Mouse (Mus musculus) MEL (cell line): ENCODE measurements at regions not wholly inside any gene's neighbourhood (a gene's known extent, or its start where the extent isn't known, plus 50 kb on each side); places are given as distances from the start of the nearest gene placed in this dataset.

ENCODE experiments used
- CHD2 ChIP-seq: IDR thresholded peaks from 2 replicates; pipeline ENCODE4 v1.6.1; 2011; ENCODE audit warnings: low read length, improper control_type of control experiment
- CTCF ChIP-seq, 3 experiments: IDR thresholded peaks in 2 of 3; conservative IDR thresholded peaks in 1 of 3; 2 replicates each; pipeline ENCODE4 v1.5.1; 2011 to 2012; ENCODE audit warnings: low read length in 3 of 3, low read depth in 2 of 3, mild to moderate bottlenecking in 2 of 3, improper control_type of control experiment in 1 of 3, inconsistent platforms in 1 of 3, mixed read lengths in 1 of 3, moderate library complexity in 1 of 3; ENCODE audit not compliant: control insufficient read depth in 1 of 3, insufficient read depth in 1 of 3, poor library complexity in 1 of 3, severe bottlenecking in 1 of 3
- EP300 ChIP-seq, 2 experiments: IDR thresholded peaks; 2 replicates each; pipeline ENCODE4 v1.6.1; 2011; ENCODE audit warnings: improper control_type of control experiment in 2 of 2, low read length in 2 of 2, low read depth in 1 of 2, mild to moderate bottlenecking in 1 of 2
- ETS1 ChIP-seq: IDR thresholded peaks from 2 replicates; pipeline ENCODE4 v1.6.1; 2012; ENCODE audit warnings: low read depth, mild to moderate bottlenecking, inconsistent platforms, low read length, improper control_type of control experiment, moderate library complexity
- KAT2A ChIP-seq: conservative IDR thresholded peaks from 2 replicates; pipeline ENCODE4 v1.6.1; 2012; ENCODE audit warnings: low read depth, low read length, improper control_type of control experiment, inconsistent platforms
- MYB ChIP-seq: IDR thresholded peaks from 2 replicates; pipeline ENCODE4 v1.6.1; 2011; ENCODE audit warnings: mild to moderate bottlenecking, low read depth, low read length, improper control_type of control experiment
- POLR2A ChIP-seq, 2 experiments: IDR thresholded peaks; 2 replicates each; pipeline ENCODE4 v1.6.1; 2011 to 2012; ENCODE audit warnings: low read length in 2 of 2, mild to moderate bottlenecking in 2 of 2, control low read depth in 1 of 2, improper control_type of control experiment in 1 of 2, low read depth in 1 of 2, moderate library complexity in 1 of 2; ENCODE audit not compliant: control insufficient read depth in 1 of 2, insufficient read depth in 1 of 2, poor library complexity in 1 of 2
- POLR2AphosphoS5 ChIP-seq: IDR thresholded peaks from 2 replicates; pipeline ENCODE4 v1.6.1; 2012; ENCODE audit warnings: low read depth, borderline replicate concordance, mild to moderate bottlenecking, inconsistent platforms, low read length, moderate library complexity, mixed read lengths
- RAD21 ChIP-seq: IDR thresholded peaks from 2 replicates; pipeline ENCODE4 v1.6.1; 2011; ENCODE audit warnings: mild to moderate bottlenecking, low read depth, low read length, improper control_type of control experiment
- RCOR1 ChIP-seq: IDR thresholded peaks from 2 replicates; pipeline ENCODE4 v1.6.1; 2012; ENCODE audit warnings: low read depth, mild to moderate bottlenecking, inconsistent platforms, low read length, improper control_type of control experiment
- TAL1 ChIP-seq: IDR thresholded peaks from 2 replicates; pipeline ENCODE4 v1.6.1; 2012; ENCODE audit warnings: mild to moderate bottlenecking, inconsistent platforms, low read length, moderate library complexity, mixed read lengths
- TCF12 ChIP-seq: IDR thresholded peaks from 2 replicates; pipeline ENCODE4 v1.6.1; 2014; ENCODE audit warnings: low read depth, mild to moderate bottlenecking, inconsistent platforms, low read length, improper control_type of control experiment, moderate library complexity
- UBTF ChIP-seq: IDR thresholded peaks from 2 replicates; pipeline ENCODE4 v1.6.1; 2012; ENCODE audit warnings: low read depth, mild to moderate bottlenecking, inconsistent platforms, low read length, improper control_type of control experiment, moderate library complexity, borderline replicate concordance; ENCODE audit not compliant: insufficient read depth
- ZKSCAN1 ChIP-seq: IDR thresholded peaks from 2 replicates; pipeline ENCODE4 v1.6.1; 2012; ENCODE audit warnings: low read depth, mild to moderate bottlenecking, inconsistent platforms, low read length, improper control_type of control experiment, moderate library complexity

GRCm38 (mm10) chr4:131488246-131488645 is 349.8 kb downstream of the Ptpru start:
- TF ChIP-seq KAT2A (no peak), UBTF (no peak), EP300 (IDR thresholded peaks at IDR 0.05; ENCODE audit: low read depth in 1 of 2, low read length in 2 of 2) (no peak), ZKSCAN1 (no peak), CHD2 (no peak), RAD21 (no peak), TCF12 (no peak), RCOR1 (no peak), POLR2AphosphoS5 (no peak), TAL1 (no peak), POLR2A (IDR thresholded peaks at IDR 0.05; ENCODE audit: control insufficient read depth in 1 of 2, insufficient read depth in 1 of 2, low read depth in 1 of 2, low read length in 2 of 2, poor library complexity in 1 of 2) (no peak), CTCF (IDR thresholded peaks at IDR 0.05 in 2 of 3, conservative IDR thresholded peaks at IDR 0.05 in 1 of 3; ENCODE audit: control insufficient read depth in 1 of 3, insufficient read depth in 1 of 3, low read depth in 2 of 3, low read length in 3 of 3, poor library complexity in 1 of 3, severe bottlenecking in 1 of 3) (no peak), ETS1 (no peak), MYB (no peak)
